Mouse (Mus musculus) A20 (cell line): Measurements from ENCODE around the gene Mrgprd.

Experiments used
- DNase-seq: peaks from one replicate; pipeline ENCODE4 v3.0.0-alpha.2; 2011; ENCODE audit warnings: low read depth, low spot score

Mrgprd gene

DNA sequence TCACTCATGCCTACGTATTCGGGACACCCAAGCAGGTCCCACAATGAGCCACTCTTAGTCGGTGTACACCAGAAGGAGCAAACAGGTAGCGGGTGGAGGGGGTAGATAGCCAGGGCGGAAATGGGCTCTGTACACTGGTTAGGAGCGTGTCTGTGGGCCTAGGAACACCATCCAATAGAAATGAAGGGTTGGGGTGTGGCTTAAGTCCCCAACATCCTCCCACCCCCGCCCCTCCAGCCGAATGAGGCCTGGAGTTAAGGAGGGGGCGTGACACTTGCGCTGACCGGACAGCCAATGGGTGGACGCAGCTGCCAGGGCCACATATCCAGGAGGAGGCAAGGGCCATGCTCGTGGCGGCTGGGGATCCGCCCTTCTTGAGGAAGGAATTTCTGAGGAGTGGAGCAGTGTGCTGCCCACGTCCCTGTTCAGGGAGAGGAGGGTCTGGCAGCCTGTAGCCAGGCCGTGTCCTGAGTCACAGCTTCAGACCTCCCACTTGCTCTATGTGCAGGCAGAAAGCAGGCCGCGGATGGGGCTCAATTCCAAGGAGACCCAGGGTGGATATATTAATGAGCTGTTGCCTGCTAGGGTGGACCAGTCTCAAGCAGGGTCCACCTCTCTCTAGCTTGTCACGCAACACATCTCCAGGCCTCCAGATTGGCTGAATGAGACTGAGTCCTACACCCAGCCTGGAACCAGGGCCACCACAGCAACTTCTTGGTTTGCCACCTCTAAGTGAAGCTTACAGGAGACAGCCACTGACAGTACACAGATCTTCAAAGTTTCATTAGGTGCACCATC is 11.9 kb upstream of the Mrgprd start:
- no peak for DNase-seq

DNA sequence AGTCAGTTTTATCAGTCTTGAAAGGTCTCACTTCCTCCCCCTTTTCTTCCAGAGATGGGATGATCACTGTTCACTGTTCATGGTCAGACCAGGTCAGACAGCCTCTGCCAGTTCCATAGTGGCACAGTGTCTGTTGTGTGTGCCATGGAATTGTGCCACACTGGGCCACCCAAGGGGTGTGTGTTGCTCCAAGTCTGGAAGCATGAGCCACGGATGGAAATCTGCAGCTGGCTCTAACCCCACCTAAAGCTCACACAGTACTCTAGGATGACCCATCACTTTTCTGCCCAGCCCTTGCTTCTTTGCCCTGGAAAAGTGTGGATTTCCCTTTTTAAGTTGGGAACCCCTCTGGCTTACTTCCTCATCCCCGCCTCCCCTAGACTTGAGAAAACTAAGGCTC is 10.5 kb upstream of the Mrgprd start:
- DNase-seq, result no peak

DNA sequence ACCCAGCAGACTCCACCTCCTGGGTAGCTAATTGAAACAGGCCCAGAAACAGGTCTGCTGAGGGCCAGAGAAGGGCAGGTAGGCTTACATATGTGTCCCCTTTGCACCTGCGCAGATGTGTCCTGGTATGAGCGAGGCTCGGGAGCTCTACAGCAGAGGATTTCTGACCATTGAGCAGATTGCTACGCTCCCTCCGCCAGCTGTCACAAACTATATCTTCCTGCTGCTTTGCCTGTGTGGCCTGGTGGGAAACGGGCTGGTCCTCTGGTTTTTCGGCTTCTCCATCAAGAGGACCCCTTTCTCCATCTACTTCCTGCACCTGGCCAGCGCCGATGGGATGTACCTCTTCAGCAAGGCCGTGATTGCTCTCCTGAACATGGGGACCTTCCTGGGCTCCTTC is 7.0 kb upstream of the Mrgprd start:
- DNase-seq, result no peak

DNA sequence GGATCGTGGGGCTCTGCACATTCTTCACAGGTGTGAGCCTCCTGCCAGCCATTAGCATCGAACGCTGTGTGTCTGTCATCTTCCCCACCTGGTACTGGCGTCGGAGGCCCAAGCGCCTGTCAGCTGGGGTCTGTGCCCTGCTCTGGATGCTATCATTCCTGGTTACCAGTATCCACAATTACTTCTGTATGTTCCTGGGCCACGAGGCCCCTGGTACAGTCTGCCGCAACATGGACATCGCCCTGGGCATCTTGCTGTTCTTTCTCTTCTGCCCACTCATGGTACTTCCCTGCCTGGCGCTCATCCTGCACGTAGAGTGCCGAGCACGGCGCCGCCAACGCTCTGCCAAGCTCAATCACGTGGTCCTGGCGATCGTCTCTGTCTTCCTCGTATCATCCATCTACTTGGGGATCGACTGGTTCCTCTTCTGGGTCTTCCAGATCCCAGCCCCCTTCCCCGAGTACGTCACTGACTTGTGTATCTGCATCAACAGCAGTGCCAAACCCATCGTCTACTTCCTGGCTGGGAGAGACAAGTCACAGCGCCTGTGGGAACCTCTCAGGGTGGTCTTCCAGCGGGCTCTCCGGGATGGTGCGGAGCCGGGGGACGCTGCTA is 6.5 kb upstream of the Mrgprd start:
- DNase-seq, result no peak

DNA sequence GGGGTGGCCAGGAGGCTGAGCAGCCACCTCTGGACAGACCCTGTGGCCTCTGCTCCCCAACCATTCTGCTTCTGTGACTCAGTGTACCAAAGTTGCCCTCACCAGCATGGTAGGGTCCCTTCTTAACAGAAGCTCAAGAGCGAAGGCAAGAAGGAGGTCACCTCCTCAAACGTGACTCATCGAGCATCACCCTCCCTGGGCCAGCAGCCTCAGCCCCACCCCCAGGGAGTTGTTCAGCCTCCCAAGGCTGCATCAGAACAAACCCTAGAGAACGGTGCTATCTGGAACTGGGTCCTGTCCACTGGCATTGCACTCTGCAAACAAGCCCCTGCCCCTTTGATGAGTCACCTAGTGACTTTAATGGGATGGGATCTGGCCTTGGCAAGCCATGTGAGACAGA is 5.8 kb upstream of the Mrgprd start:
- no peak for DNase-seq

DNA sequence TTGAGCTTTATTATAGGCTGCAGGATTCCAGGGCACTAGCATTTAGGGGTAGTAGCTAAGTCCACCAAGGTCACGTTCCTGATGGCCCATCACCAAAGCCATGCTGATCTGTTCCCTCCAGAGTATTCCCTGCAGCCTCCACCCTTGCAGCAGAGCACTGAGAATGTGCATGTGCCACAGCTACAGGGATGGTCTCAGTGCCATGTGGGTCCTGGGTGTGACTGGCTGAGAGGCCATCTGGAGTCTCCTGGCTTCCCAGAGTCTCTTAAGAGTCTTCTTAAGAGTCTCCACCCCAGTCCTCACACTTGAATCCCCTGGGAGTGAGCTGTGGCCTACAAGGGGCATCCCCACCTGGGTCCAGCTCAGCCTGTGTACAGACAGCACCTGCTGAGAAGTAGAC is 4.8 kb upstream of the Mrgprd start:
- DNase-seq, result no peak

DNA sequence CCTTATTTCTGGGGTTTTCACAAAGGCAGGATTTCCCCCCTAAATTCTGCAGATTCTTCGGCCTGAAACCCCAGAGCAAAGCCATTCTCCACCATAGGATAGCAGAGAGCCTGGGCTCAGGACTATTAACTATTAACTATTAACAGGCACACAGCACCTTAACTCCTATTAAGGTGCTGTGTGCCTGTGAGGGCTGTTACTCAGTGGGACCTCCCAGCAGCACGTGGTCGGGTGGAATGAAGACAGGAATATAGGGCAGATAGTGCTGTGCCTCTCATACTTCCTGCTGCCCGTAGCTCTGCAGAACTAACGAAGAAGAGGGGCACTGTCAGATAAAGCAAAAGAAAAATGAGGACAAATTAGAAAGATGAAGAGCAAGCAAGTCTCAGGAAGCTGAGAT is 4.1 kb upstream of the Mrgprd start:
- no peak for DNase-seq

DNA sequence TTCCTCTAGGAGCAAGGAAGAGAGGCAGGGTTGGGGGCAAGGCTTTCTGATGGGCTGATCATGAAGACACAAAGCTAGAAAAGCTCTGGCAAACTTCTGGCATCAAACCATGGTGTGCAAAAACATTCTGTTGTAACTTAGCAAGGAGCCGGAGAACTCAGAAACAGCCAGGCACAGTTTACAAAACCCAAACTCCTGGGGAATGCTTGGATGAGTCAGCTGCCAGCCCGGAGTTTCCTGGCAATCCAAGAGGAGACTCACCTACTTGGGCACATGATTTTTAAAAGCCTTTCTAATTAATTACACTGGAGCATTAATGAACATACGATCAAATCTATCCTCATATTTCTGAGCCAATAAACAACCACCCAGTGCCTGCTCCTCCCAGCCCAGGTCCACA is 2.5 kb upstream of the Mrgprd start:
- no peak for DNase-seq

DNA sequence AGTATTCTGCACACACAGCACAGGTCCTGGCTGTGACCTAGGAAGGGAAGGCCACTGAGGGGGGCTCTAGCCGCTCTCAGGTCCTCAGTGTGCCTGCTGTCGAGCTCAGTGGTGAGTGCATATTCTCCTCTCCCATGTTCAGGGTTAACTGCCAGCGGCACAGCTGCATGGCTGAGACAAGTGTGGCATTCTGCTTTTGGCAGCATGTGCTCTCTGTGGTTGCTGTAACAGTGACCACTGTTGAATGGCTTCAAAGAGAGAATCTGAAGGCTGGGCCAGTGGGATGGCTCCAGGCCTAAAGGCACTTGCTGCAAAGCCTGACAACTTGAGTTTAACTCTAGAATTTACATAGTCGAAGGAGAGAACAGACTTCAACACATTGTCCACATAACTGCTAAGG is 2.9 kb downstream of the Mrgprd start:
- no peak for DNase-seq

DNA sequence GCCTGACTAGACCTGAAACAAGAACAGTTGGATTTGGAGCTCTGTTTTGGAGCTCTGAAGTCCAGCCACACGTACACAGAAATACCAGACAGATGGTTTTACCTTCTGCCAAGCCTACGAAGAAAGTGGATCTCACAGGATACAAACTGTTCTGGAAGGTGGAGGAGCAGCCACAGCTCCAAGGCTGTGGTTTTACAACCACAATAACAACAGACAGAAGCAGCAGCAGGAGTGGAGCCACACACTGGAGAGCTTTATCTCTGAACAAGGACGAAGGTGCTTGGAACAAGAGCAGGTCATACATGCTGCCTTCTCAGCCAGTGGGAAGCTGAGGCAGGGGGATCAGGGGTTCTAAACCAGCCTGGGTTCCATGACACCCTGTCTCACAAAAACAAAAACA is 4.8 kb downstream of the Mrgprd start:
- no peak for DNase-seq

DNA sequence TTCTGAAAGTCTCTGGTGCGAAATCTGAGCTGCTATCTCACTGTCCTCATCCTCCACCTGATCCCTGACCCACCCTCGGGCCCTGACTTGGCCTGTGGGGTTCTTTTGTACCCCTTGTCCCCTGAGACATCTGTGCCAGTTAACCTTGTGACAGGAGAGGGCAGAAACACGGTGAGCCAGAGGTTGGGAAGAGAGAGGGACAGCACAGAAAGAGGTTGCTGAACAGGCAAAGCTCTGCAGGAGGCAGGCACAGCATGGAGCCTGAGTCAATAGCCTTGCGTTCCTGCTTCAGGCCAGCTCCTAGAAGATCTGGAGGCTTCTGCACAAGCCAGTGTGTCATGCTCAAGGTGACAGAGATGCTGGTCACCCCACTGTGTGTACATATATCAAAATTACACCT is 9.0 kb downstream of the Mrgprd start:
- no peak for DNase-seq

DNA sequence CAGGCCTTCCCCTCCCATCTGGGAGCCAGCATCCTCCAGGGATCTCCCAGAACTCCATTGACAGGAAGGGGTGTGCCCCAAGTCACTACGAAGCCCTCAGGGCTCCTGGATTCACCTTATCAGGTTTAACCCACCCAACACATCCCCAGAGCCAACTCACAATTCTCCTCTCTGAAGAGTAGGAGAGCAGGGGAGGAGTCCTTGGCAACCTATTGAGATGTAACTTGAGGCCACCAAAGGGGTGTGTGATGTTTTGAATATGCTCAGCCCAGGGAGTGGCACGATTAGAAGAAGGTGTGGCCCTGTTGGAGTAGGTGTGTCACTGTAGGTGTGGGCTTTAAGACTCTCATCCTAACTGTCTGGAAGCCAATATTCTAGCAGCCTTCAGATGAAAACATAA is 11.1 kb downstream of the Mrgprd start:
- no peak for DNase-seq

DNA sequence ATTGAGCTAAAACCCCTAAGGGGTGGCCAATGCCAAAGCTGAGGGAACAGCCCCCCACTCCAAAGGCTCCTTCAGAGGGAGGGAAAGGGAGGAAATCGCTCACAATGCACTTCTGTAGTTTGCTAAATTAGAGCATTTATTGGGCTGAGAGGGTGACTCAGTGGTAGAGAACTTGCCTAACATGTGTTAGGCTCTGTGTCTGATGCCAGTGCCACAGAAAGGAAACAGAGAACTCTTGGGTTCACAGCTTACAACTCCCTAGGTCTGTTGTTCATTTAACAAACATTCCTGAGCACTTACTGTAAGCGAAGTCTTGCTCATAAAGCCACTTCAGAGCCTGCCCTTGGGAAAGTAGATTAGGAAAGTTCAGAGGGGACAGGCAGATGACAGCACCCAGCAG is 15.3 kb downstream of the Mrgprd start:
- no peak for DNase-seq

DNA sequence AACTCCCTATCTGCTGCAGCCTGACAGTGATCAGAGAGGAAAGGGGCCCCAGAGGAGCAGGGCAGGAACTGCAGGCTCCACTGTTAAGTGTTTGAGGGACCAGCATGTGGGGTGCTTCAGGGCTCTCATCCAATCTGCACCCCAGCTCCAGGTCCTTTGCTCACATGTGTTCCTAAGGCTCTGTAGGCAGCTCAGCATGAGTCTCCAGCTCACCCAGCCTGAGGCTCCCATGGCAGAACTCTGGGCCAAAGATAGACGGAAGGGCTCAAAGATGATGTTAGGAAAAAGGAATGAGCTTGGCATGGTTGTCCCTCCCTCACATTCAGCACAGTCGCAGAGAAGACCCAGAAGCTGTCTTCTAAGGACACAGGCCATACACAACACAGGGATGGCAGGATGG is 16.0 kb downstream of the Mrgprd start:
- DNase-seq, result no peak

DNA sequence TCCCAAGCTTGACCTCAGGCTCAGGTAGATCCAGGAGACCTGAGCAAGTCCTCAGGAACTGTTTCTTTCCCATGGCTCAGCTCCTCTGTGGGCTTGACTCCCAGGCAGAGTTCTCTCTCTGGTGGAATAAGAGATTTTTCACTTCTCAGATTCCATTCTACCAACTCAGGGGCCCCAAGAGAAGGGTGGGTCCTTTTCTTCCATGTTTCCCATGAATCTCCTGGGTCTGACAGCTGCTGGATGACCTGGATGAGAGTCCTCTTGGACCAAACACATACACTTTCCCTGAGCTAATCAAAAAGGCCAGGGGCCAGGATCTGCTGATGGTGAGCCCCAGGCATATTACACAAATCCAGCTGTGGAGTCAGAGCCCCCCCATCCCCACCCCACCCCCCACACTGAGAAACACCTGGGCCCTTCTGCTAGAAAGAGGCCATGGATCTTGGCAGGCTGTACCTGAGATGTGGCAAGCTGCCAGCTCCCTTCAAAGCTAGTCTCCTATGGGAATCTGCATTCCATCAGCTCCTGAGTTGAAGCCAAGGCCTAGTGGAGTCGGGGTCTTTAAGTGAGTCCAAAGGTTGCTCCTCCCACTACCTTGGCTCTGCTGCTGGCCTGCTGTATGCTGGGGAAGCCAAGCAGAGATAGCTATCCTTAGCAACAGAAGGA is 17.9 kb downstream of the Mrgprd start:
- no peak for DNase-seq

DNA sequence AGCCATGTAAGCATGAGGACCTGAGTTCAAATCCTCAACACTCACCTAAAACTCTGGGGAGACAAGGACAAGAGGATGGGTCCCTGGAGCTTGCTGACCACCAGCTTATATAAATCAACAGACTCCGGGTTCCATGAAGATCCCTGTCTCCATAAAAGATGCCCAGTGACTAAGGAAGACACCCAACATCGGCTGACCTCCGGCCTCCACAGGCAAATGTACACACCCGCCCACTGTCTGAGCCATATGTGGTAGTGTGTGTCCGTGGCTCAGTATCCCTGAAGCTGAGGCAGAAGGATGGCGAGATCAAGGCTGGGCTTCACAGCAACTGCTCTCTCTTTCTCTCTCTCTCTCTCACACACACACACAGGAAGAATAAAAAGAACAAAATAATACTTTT is 19.3 kb downstream of the Mrgprd start:
- no peak for DNase-seq

DNA sequence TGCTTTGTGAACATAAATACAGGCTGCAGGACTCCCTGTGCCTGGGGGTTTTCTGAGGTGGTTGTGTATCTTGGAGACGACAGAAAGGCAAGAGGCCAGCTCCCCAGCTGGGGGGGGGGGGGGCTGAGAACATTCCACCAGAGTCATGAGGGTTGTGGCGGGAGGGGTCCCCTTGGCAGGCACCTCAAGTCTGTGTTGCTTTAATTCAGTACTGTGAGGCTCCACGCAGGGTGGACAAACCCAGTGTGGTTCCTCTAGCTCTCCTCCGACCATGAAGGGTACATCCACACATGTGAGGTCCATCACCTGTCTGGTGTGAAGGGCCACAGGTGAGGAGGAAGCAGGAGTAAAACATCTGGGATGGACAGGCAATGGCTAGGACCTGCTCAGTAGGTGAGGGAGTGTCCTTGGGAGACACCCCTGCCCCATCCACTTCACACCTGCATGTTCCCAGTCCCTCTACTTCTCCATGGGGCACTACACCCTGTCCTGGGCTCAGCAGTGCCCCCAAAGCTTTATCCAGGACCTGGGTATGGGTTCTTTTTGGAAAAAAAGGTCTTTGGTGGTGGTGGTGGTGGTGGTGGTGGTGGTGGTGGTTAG is 19.9 kb downstream of the Mrgprd start:
- DNase-seq, result no peak

DNA sequence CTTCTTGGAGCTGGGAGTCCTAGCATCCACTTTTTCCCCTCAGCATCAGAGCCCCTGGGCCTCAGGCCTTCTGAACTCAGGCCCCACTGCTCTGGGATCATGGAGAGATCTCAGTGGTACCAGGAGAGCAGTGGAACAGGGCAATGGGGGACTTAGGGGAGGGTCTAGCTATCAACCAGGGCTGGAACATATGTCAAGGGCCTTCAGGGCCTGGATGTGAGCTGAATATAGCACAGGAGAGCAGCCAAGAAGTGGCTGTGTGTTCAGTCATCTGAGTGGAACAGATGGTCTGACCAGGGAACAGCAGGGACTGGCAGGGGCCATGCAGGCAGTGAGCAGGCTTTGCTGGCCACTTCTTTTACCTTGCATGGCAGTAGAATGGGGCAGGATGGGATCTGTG is 20.6 kb downstream of the Mrgprd start:
- DNase-seq, result no peak

DNA sequence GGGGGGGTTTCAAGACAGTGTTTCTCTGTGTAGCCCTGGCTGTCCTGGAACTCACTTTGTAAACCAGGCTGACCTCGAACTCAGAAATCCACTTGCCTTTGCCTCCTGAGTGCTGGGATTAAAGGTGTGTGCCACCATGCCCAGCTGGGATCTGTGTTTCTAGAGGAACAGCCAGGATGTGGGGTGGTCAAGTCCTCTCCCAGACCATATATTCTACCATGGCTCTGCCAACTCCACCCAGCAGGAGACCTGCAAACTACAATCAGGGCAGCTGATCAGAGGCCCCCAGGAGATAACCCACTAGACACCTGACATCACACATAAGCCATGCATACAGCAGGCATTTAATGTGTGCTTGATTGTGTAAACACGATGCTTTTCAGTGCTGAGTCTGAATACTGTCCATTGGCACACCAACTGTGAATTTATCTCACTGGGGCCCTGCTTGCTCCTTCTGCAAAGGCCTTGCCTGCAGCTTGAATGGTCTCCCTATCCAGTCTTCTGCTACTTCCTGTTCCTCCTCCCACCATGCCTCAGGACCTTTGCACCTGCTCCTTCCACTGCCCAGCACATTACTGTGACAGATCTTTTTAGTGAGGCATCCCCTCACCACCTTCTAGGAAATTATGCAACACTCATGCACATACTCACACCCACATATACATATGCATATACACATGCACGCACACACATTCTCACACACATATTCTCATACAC is 21.1 kb downstream of the Mrgprd start:
- no peak for DNase-seq

DNA sequence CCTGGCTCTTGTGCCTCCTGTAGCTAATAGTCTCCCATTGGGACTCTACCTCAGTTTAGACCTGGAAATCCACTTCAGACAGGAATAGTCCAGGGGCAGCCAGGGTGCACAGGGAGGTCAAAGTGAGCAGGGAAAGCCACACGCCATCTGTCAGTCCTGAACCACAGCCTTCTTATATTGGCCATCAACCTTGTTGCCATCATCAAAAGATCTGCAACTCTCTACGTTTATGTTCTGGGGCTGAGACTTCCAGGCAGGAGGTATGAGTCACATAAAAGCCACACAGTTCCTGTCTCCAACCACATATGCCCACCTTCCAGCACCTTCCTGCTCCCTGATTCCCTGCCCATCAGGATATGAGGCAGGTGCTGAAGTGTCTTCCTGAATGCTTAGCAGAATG is 23.3 kb downstream of the Mrgprd start:
- DNase-seq, result no peak

DNA sequence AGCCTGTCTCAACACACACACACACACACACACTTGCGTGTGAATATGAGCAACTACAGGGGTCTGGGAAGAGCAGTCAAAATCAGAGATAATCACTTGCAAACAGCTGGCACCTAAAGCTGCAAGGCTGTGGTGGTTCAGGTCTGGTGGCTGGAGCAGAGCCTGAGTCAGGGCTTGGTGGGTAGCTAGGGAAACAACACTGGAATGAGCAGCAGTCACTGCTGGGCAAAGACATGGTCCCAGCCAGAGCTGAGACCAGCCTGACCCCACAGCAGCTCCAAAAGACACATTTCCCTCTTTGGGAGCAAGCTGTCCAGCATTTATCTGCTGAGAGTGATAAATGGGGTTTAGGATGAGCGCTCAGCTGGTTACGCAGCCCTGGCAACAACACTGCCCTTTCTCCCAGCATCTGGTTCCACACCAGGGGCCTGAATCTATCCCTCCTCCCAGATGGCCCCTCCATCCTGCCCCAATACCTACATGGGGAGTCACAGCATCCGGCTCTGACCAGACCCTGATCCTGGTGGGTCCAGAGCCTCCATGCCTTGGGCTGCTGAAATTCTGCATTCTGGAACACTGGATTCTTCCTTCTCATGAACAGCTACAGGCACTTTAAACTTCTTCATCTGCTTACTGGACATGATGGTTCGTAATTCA is 25.7 kb downstream of the Mrgprd start:
- no peak for DNase-seq
